In the genomic region with DNA sequence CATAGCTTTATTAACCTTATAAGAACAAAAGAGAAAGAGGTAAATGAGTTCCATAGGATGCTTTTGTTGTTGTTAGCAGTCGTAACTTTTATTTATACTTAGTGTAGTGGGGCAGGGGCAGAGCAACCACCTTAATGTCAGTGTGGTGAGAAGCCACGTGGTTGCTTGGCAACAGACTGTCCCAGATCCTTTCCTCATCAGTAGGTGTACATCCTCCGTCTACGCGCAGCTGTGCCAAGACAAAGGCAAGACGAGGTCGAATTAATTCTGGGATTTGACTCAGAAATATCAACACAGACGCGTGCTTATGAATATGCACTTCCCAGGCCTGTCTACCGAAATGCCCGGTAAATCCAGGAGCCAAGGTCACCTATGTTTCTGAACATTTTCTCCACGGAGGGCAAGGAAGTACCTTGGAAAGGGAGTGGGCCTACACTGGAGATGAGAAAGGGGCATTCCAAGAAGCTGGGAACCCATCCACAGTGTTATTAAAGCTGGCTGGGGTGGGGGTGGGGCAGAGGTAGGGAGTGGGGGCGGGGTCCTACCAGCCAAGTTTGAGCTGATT, we compare ENCODE assay signal across 15 mouse cellular contexts. TPM values are rescaled to one million over a fixed set of nuclear protein-coding genes. Genes with fewer than 3 reads are reported as not detected.
A peak's percentile ranks its signal among the peaks of the same experiment; 100 is the strongest.
DNase-seq lines count a peak whose midpoint lies in the region; ATAC-seq and TF ChIP-seq lines count a peak whose summit lies in the region.
"Had no signal": no experiment of that assay in that cellular context is flagged by ENCODE, and none has a peak within 500 bp of the region (broad histone marks: within the 10 kb centered on the region; RNA-seq: fewer than 3 reads in every experiment).

No protein-coding gene starts in this region.

- no peak overlapping the region for H3K9ac ChIP-seq in forebrain, embryonic 11.5 days (ENCODE audit: low read length)
- no peak overlapping the region for H3K9ac ChIP-seq in forebrain, postnatal 0 days
- H3K9ac ChIP-seq in neural tube, embryonic 11.5 days (ENCODE audit: low read length): no peak overlapping the region
- H3K9ac ChIP-seq in midbrain, embryonic 15.5 days: no peak overlapping the region
- H3K9ac ChIP-seq: heart, embryonic 15.5 days; liver, embryonic 14.5 days had no signal

- TF ChIP-seq CTCF in forebrain, postnatal 0 days (IDR thresholded peaks at IDR 0.05; ENCODE audit: low read depth): no peak

- H3K9me3 ChIP-seq in forebrain, embryonic 11.5 days (ENCODE audit: control insufficient read depth, low read length): no peaks in the 10 kb centered on the region
- H3K9me3 ChIP-seq in forebrain, postnatal 0 days (ENCODE audit: low read length): no peaks in the 10 kb centered on the region
- H3K9me3 ChIP-seq in neural tube, embryonic 11.5 days (ENCODE audit: control insufficient read depth, low read length): no peaks in the 10 kb centered on the region
- H3K9me3 ChIP-seq in midbrain, embryonic 15.5 days: no peaks in the 10 kb centered on the region
- H3K9me3 ChIP-seq: heart, embryonic 15.5 days had no signal

- H3K36me3 ChIP-seq in forebrain, embryonic 11.5 days (ENCODE audit: control insufficient read depth, insufficient read depth, low read length): no peaks in the 10 kb centered on the region
- no peaks in the 10 kb centered on the region for H3K36me3 ChIP-seq in forebrain, postnatal 0 days (ENCODE audit: insufficient read depth)
- no peaks in the 10 kb centered on the region for H3K36me3 ChIP-seq in neural tube, embryonic 11.5 days (ENCODE audit: control insufficient read depth, insufficient read depth, low read length)
- no peaks in the 10 kb centered on the region for H3K36me3 ChIP-seq in midbrain, embryonic 15.5 days (replicated peaks)
- H3K36me3 ChIP-seq: heart, embryonic 15.5 days had no signal

- no peak overlapping the region for H3K4me2 ChIP-seq in forebrain, embryonic 11.5 days (ENCODE audit: low read depth, low read length, severe bottlenecking)
- no peak overlapping the region for H3K4me2 ChIP-seq in forebrain, postnatal 0 days (ENCODE audit: low read depth)
- H3K4me2 ChIP-seq in neural tube, embryonic 11.5 days (ENCODE audit: low read depth): no peak overlapping the region
- H3K4me2 ChIP-seq in midbrain, embryonic 15.5 days: no peak overlapping the region
- H3K4me2 ChIP-seq: heart, embryonic 15.5 days had no signal

- no peaks in the 10 kb centered on the region for H3K4me1 ChIP-seq in forebrain, embryonic 11.5 days (replicated peaks; ENCODE audit: control insufficient read depth, insufficient read depth, low read length)
- no peaks in the 10 kb centered on the region for H3K4me1 ChIP-seq in forebrain, postnatal 0 days (ENCODE audit: insufficient read depth)
- no peaks in the 10 kb centered on the region for H3K4me1 ChIP-seq in neural tube, embryonic 11.5 days (ENCODE audit: control insufficient read depth, insufficient read depth, low read length)
- H3K4me1 ChIP-seq in midbrain, embryonic 15.5 days: no peaks in the 10 kb centered on the region
- H3K4me1 ChIP-seq: heart, embryonic 15.5 days had no signal

- H3K27me3 ChIP-seq in forebrain, embryonic 11.5 days (ENCODE audit: control insufficient read depth, insufficient read depth, low read length): no peaks in the 10 kb centered on the region
- H3K27me3 ChIP-seq in forebrain, postnatal 0 days (ENCODE audit: insufficient read depth, low read length): no peaks in the 10 kb centered on the region
- H3K27me3 ChIP-seq in neural tube, embryonic 11.5 days (ENCODE audit: control insufficient read depth, insufficient read depth, low read length): no peaks in the 10 kb centered on the region
- no peaks in the 10 kb centered on the region for H3K27me3 ChIP-seq in midbrain, embryonic 15.5 days (replicated peaks)
- H3K27me3 ChIP-seq: heart, embryonic 15.5 days had no signal

- ATAC-seq in forebrain, embryonic 11.5 days (replicated peaks; ENCODE audit: low FRiP score): peak; percentile 64; the same call in 1 of the 2 replicates
- ATAC-seq in forebrain, postnatal 0 days: no peak
- 0 out of 2 replicates have a peak, but pooled peaks have one; percentile 35 for ATAC-seq in neural tube, embryonic 11.5 days (ENCODE audit: insufficient read depth, low FRiP score, low TSS enrichment)
- peak; percentile 57 for ATAC-seq in midbrain, embryonic 15.5 days (replicated peaks)
- no peak for ATAC-seq in granulocyte monocyte progenitor cell, adult 5-6 weeks (replicated peaks; ENCODE audit: poor library complexity, severe bottlenecking)

- DNase-seq in forebrain, embryonic 11.5 days (ENCODE audit: low spot score): no peak
- DNase-seq in forebrain, postnatal 0 days: no peak
- no peak for DNase-seq in neural tube, embryonic 11.5 days (ENCODE audit: low spot score)
- DNase-seq in neural tube, embryonic 10.5 days (ENCODE audit: extremely low spot score, low spot score): no peak
- no peak for DNase-seq in layer of hippocampus, adult 9-10 months (ENCODE audit: low spot score)
- DNase-seq in adrenal gland, postnatal 25 days: no peak
- DNase-seq: cerebellum, adult 9-11 months; gastrocnemius, postnatal 14 days; kidney, postnatal 14 days; thymus, postnatal 25 days had no signal

- 67% methylated on average over 13 of the region's 13 CpGs for WGBS in forebrain, embryonic 11.5 days
- 40% methylated on average over 13 of the region's 13 CpGs for WGBS in forebrain, postnatal 0 days
- 68% methylated on average over 13 of the region's 13 CpGs for WGBS in neural tube, embryonic 11.5 days
- WGBS in midbrain, embryonic 15.5 days: 45% methylated on average over 13 of the region's 13 CpGs

- no peak overlapping the region for H3K4me3 ChIP-seq in forebrain, embryonic 11.5 days (ENCODE audit: low read depth, low read length)
- H3K4me3 ChIP-seq in forebrain, postnatal 0 days (ENCODE audit: low read depth, low read length): no peak overlapping the region
- H3K4me3 ChIP-seq in neural tube, embryonic 11.5 days (ENCODE audit: low read depth, low read length): no peak overlapping the region
- no peak overlapping the region for H3K4me3 ChIP-seq in midbrain, embryonic 15.5 days
- H3K4me3 ChIP-seq: heart, embryonic 15.5 days had no signal

- H3K27ac ChIP-seq in forebrain, embryonic 11.5 days (ENCODE audit: low read depth, low read length): no peak overlapping the region
- no peak overlapping the region for H3K27ac ChIP-seq in forebrain, postnatal 0 days (ENCODE audit: low read depth, low read length)
- no peak overlapping the region for H3K27ac ChIP-seq in neural tube, embryonic 11.5 days (ENCODE audit: low read depth, low read length)
- no peak overlapping the region for H3K27ac ChIP-seq in midbrain, embryonic 15.5 days
- H3K27ac ChIP-seq: heart, embryonic 15.5 days; liver, embryonic 14.5 days had no signal

RNA-seq across cellular contexts. Expression of a gene that starts 58.4 kb away (rescaled TPM):
- 0.90 and 1.1 TPM in 2 replicates for polyA plus RNA-seq in forebrain, embryonic 11.5 days (2014; fragmentation: Nextera tagmentation; extraction: Ambion mirVana)
- 21.0 and 32.4 TPM in 2 replicates for total RNA-seq in forebrain, postnatal 0 days (2014; rRNA removed)
- polyA plus RNA-seq in forebrain, postnatal 0 days (2015; fragmentation: Nextera tagmentation; extraction: Ambion mirVana): 3.9 and 6.8 TPM in 2 replicates
- polyA plus RNA-seq in neural tube, embryonic 11.5 days (2014; fragmentation: Nextera tagmentation; extraction: Ambion mirVana): 2.5 and 2.6 TPM in 2 replicates
- 12.4 and 13.7 TPM in 2 replicates for polyA plus RNA-seq in midbrain, embryonic 15.5 days (2015; fragmentation: Nextera tagmentation; extraction: Ambion mirVana)
- total RNA-seq in granulocyte monocyte progenitor cell, adult 5-6 weeks (2014; fragmentation: Nextera tagmentation): not detected in 2 replicates
- total RNA-seq in granulocyte monocyte progenitor cell, adult 5-6 weeks (2017): not detected in 2 replicates
- 3.7 and 4.7 TPM in 2 replicates for total RNA-seq in adrenal gland, postnatal 25 days (2021)
- total RNA-seq: monocyte, adult 5-6 weeks had no signal
- polyA plus RNA-seq: heart, embryonic 15.5 days had no signal

Comparison
In these comparisons a context has a peak if more than half of its experiments do, and no peak if none do; other contexts are left out.
1. ATAC-seq: peak in forebrain, embryonic 11.5 days (single experiment), neural tube, embryonic 11.5 days (single experiment) and midbrain, embryonic 15.5 days (single experiment); none in forebrain, postnatal 0 days (single experiment) and granulocyte monocyte progenitor cell, adult 5-6 weeks (single experiment).